Mouse (Mus musculus): ENCODE data around the gene 9130409I23Rik. TPM values are rescaled to one million over a fixed set of nuclear protein-coding genes. Genes with fewer than 3 reads are reported as not detected.

9130409I23Rik gene
- not detected for total RNA-seq (2021)
- long read RNA-seq, experiment 1: 0 reads
- long read RNA-seq, experiment 2: 0 reads

GRCm38 (mm10) chr1:181050937-181051336 is at the start of gene 9130409I23Rik:
TSS of gene 9130409I23Rik (plus strand) at chr1:181051237.
- no peak for DNase-seq
- intact Hi-C loops (cut with DNase I): no loop called here

DNA sequence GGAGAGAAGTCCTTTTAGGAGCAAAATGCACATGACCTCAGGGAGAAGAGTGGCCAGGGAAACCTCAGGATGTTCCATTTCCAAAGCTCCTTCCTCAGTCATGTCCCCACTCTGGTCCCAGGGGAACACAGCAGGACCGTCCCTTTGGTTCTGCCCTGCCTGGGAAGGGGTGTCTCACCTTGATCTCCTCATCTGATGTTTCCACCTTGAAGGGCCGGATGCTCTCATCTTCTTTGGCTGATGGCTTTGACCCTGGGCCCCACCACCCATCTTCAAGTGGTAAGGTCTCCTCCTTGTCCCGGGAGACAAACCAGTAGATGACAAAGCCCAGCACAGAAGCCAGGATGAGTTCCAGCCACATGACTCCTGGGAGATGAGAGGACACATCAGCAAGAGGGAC is 49.4 kb upstream of the 9130409I23Rik start:
- DNase-seq: no peak
- intact Hi-C loops (cut with DNase I): no loop called here

GRCm38 (mm10) chr1:181003790-181004189 is 47.2 kb upstream of the 9130409I23Rik start:
- intact Hi-C loops (cut with DNase I): no loop called here
- DNase-seq: no peak

- intact Hi-C loops (cut with DNase I): no loop called here
- DNase-seq: no peak
Measured at GRCm38 (mm10) chr1:181005331-181005730, 45.7 kb upstream of the 9130409I23Rik start.

- intact Hi-C loops (cut with DNase I): no loop called here
- no peak for DNase-seq
Measured at GRCm38 (mm10) chr1:181007831-181008230, 43.2 kb upstream of the 9130409I23Rik start.

- intact Hi-C loops (cut with DNase I): no loop called here
- DNase-seq: peak in 1 of 2 experiments; percentile 37
Measured at GRCm38 (mm10) chr1:181008266-181008665, 42.8 kb upstream of the 9130409I23Rik start.

GRCm38 (mm10) chr1:181009011-181009590 is 41.9 kb upstream of the 9130409I23Rik start:
- intact Hi-C loops (cut with DNase I): no loop called here
- DNase-seq: no peak

GRCm38 (mm10) chr1:181009754-181010153 is 41.3 kb upstream of the 9130409I23Rik start:
- peak; percentile 52 to 70 for DNase-seq
- intact Hi-C loops (cut with DNase I): no loop called here

DNA sequence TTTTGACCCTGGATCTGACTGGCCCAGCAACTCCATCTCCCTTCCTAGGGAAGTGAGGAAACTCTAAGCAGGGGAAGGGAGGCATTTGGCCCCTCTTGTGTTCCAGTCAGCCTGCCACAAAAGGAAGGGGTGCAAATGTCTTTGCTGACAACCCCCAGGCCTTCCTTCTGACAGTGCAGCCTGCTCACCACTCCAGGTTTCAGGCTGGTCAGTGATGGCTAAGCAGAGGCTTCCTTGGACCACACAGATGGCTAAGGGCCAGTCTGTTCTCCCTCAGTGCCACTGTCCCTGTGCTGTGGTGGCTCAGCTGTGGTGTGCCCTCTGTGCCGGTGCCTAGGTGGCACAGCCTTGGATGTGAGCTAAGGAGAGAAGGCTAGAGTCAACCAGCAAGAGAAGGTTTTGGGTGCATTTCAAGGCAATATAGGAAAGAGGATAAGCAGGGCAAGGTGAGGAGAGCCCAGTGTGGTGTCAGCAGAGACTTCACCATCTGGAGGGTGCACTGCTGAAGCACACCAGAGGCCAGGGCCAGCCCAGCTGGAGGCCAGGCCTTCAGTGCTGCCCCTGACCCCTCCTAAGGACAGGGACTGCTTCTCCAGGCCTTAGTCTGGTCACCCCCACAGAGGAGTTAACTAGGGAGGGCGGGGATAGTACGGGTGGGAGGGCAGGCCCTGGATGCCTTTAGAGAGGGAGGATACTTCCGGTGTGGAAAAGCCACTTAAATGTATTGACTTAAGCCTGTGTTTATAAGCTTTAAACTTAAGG is 40.7 kb upstream of the 9130409I23Rik start:
- intact Hi-C loops (cut with DNase I): no loop called here
- DNase-seq: no peak

- no peak for DNase-seq
- intact Hi-C loops (cut with DNase I): no loop called here
Measured at GRCm38 (mm10) chr1:181011601-181012000, 39.4 kb upstream of the 9130409I23Rik start.

GRCm38 (mm10) chr1:181012416-181012815 is 38.6 kb upstream of the 9130409I23Rik start:
- intact Hi-C loops (cut with DNase I): no loop called here
- no peak for DNase-seq

DNA sequence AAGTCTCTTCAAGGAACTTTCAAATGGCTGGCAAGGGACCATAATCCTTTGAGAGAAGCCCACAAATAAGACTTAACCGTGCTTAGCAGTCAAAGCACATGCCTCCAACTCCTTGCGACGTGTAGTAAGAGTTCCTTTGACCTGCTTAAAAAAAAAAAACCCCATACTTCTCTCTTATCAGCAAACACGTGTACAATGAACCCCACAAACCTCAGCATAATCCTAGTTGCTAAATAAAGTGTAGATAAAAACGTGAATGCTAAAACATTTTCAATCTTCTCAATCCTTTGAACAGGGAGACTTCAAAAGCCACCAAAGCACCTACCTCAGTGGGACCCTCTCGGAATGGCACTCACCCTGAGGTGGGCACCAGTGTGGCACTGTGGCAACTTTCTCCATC is 37.6 kb upstream of the 9130409I23Rik start:
- no peak for DNase-seq
- intact Hi-C loops (cut with DNase I): no loop called here

- peak; percentile 78 to 82 for DNase-seq
- intact Hi-C loops (cut with DNase I): no loop called here
Measured at GRCm38 (mm10) chr1:181014731-181015500, 36.1 kb upstream of the 9130409I23Rik start.

DNA sequence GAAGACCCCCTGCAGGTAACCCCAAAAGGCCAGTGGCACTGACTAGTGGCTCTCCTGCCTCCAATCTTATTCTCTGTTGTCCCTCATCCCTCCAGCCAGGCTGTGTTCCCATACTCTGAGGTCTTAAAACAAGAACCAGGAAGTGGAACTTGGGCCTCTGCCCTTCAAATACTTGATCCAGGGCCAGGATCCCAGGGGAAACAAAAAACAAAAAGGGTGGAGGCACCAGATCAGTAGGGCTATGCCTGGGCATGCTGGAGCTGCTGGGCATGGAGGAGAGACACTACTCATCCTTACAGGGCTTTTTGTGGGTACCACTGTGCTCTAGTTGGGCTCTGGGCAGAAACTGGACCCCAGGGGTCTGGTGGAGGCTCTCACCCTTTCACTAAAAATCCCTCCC is 35.5 kb upstream of the 9130409I23Rik start:
- DNase-seq: peak; percentile 72 to 77
- intact Hi-C loops (cut with DNase I): no loop called here

DNA sequence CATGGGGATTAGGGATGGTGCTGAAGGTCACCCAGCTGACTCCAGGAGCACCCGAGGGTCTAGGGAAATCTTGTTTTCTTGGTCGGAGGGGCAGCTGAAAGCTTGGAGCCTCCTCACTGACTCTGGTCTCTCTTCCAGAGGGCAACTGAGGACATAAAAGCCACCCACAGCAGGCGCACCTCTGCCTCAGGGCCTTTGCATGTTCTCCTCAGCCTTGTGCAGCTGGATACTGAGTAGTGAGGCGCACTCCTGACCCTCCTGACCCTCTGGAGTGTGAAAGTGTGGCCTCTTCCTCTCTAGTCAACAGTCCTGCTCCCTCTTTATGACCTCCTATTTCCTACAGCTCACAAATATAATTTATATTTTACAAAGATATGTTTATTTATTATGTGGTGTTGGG is 35.0 kb upstream of the 9130409I23Rik start:
- intact Hi-C loops (cut with DNase I): loop anchor here (2.0 kb wide), 1 partner anchor 23 kb away; no protein-coding TSS in a partner anchor
- DNase-seq: no peak

DNA sequence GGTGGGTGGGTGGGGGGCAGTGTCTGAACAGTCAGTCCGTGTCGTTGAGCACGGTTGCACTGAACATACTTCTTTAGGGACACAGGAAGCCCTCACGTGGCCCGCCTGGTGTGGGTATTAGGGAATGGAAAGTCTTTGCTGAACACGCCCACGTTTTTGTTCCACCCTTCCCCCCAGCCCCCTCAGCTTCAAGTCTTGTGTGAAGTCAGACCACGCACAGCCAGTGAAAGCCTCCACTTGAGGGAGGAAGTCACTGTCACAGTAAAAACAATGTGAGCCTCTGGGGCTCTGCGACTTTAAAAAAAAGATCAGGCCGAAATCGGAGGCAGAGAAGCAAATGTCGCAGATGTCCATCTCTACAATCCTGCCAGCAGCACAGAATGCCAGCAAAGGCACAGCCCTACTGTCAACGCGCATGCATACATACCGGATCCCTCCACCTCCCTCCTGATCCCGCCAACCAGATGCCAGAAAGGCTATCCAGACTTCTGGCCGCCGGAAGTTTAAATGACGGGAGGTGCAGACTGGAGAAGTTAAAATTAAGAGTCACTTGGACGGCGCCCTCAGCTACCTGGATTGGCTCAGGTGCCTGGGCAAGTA is 34.4 kb upstream of the 9130409I23Rik start:
- DNase-seq: peak; percentile 67 to 86
- intact Hi-C loops (cut with DNase I): loop anchor here (2.0 kb wide), 1 partner anchor 24 kb away; no protein-coding TSS in a partner anchor

GRCm38 (mm10) chr1:181017212-181017711 is 33.8 kb upstream of the 9130409I23Rik start:
- intact Hi-C loops (cut with DNase I): loop anchor here (2.0 kb wide), 1 partner anchor 24 kb away; no protein-coding TSS in a partner anchor
- peak; percentile 78 to 80 for DNase-seq

DNA sequence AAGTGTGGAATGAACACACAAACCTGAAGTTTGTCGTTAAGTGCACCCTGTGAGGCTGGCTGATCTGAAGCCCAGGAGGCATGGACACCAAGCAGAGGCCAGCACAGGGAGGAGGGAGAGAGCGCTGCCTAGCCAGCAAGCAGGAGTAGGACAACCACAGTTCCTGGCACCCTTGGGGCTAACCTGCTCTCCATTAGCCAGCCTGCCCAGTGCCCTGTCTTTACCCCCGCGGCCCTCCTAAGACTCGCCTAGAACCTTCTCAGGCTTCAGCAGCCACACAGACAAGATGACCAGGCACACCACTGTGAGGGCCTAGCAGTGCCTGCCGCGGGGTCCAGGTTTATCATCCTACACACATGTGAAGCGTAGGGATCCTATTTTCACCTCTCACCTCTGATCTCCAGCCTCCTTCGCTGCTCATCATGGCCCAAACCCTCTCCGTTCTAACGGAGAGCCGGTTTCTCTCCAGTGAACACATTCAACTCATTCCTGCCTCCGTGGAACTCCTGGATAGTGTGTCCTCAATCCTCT is 33.1 kb upstream of the 9130409I23Rik start:
- intact Hi-C loops (cut with DNase I): loop anchor here (2.0 kb wide), 1 partner anchor 25 kb away; no protein-coding TSS in a partner anchor

DNA sequence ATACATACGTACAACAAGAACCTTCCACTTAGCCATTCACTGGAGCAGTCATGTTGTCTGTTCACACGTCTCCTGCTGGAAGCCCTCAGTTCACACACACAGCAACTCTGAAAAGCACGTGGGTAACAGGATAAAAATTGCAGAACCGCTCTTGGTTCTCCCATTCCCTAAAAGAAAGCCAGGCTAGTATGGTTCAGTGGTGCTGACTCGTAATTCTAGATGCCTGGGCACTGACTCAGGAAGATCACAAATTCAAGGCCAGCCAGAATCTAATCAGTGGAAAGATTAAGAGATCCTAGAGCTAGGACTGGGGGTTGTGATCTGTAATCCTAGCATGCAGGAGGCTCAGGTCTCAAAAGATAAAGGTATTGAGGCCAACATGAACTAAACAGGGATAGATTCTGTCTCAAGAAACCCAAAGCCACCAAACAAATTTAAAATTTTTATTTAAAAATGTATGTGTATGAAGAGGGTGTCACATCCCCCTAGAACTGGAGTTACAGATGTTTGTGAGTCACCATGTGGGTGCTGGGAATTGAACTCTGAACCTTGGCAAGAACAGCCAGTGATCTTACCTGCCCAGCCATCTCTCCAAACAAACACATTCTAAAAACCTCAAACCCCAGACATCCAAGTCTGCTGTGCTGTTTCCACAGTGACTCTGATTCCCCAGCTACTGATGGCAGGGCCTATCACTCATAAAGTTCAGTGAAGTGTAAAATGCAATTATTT is 30.1 kb upstream of the 9130409I23Rik start, which contains the start of gene Ephx1:
Ephx1 (minus strand) TSS at position 149 of the 732 bp plus-strand sequence.
- intact Hi-C loops (cut with DNase I): no loop called here
- DNase-seq: no peak

More for the DNA sequence above, 33.1 kb upstream of the 9130409I23Rik start:
- DNase-seq: no peak
